Mouse (Mus musculus) thymus, adult 2 months (tissue): ENCODE results near the gene Nckap5. TPM values are rescaled to one million over a fixed set of nuclear protein-coding genes. Genes with fewer than 3 reads are reported as not detected.

Experiments used
- DNase-seq: peaks from one replicate; pipeline ENCODE4 v3.0.0; 2021
- H3K27ac ChIP-seq: fragments of 200-500 bp; 2 replicates; pipeline ENCODE4 v1.5.1; 2012; ENCODE audit warnings: low read length, control low read depth; ENCODE audit not compliant: control insufficient read depth, insufficient read depth
- H3K27me3 ChIP-seq: fragments of 200-500 bp; 2 replicates; pipeline ENCODE4 v1.6.1; 2012; ENCODE audit warnings: mild to moderate bottlenecking, low read length, moderate library complexity, mixed read lengths; ENCODE audit not compliant: control insufficient read depth, insufficient read depth
- H3K36me3 ChIP-seq: fragments of 200-500 bp; 2 replicates; pipeline ENCODE4 v1.6.1; 2012; ENCODE audit warnings: mild to moderate bottlenecking, low read length, moderate library complexity; ENCODE audit not compliant: control insufficient read depth, insufficient read depth
- H3K4me1 ChIP-seq: fragments of 200-500 bp; replicated peaks from 2 replicates; pipeline ENCODE4 v1.6.1; 2012; ENCODE audit warnings: low read length; ENCODE audit not compliant: control insufficient read depth, insufficient read depth
- H3K4me3 ChIP-seq: fragments of 200-500 bp; 2 replicates; pipeline ENCODE4 v1.5.1; 2012; ENCODE audit warnings: mild to moderate bottlenecking, low read length, control low read depth, moderate library complexity; ENCODE audit not compliant: control insufficient read depth, insufficient read depth
- CTCF ChIP-seq: fragments of 200-500 bp; IDR thresholded peaks from 2 replicates; pipeline ENCODE4 v1.5.1; 2012; ENCODE audit warnings: mild to moderate bottlenecking, control low read depth, low read length, moderate library complexity, borderline replicate concordance; ENCODE audit not compliant: control insufficient read depth, poor library complexity, insufficient read depth; ENCODE audit errors: extremely low read depth
- POLR2A ChIP-seq: fragments of 200-500 bp; IDR thresholded peaks from 2 replicates; pipeline ENCODE4 v1.6.1; 2012; ENCODE audit warnings: mild to moderate bottlenecking, low read length, control low read depth, moderate library complexity; ENCODE audit not compliant: control insufficient read depth, poor library complexity, insufficient read depth; ENCODE audit errors: extremely low read depth
- WGBS: fragments of 180-500 bp; shearing (Covaris S2); methylation state at CpG from one replicate; pipeline ENCODE4 v1.1.7; 2018; 5-methylcytosine and 5-hydroxymethylcytosine counted together
- polyA plus RNA-seq: library from polyadenylated mRNA; depleted of rRNA; stranded (reverse); fragments of >200 nt; gene quantifications from 2 replicates; pipeline ENCODE4 v1.2.3, GENCODE M21; 2012

Gene Nckap5
- polyA plus RNA-seq, 1 experiment: 0.50 TPM

GRCm38 (mm10) chr1:126547979-126548378 is 282.6 kb downstream of the Nckap5 start:
- Histone ChIP-seq H3K27me3 (no peaks in the 10 kb centered on the region), H3K27ac (no peak overlapping the region), H3K4me1 (no peaks in the 10 kb centered on the region), H3K4me3 (no peak overlapping the region), H3K36me3 (no peaks in the 10 kb centered on the region)
- no peak for DNase-seq
- TF ChIP-seq POLR2A: no peak
- TF ChIP-seq CTCF: no peak
- WGBS: 93% methylated on average over 7 of the region's 7 CpGs

- H3K4me3 ChIP-seq: no peak overlapping the region
- DNase-seq: no peak
- no peaks in the 10 kb centered on the region for H3K4me1 ChIP-seq
- H3K27me3 ChIP-seq: no peaks in the 10 kb centered on the region
- H3K27ac ChIP-seq: no peak overlapping the region
- TF ChIP-seq CTCF (no peak), POLR2A (no peak)
- no peaks in the 10 kb centered on the region for H3K36me3 ChIP-seq
- WGBS: 82% methylated on average over 4 of the region's 4 CpGs
Observed at GRCm38 (mm10) chr1:126544471-126544870, 286.1 kb downstream of the Nckap5 start.

GRCm38 (mm10) chr1:126537223-126537757 is 293.3 kb downstream of the Nckap5 start:
- no peak for TF ChIP-seq POLR2A
- TF ChIP-seq CTCF: no peak
- WGBS: 93% methylated on average over 6 of the region's 6 CpGs
- H3K27me3 ChIP-seq: no peaks in the 10 kb centered on the region

GRCm38 (mm10) chr1:126535527-126535926 is 295.1 kb downstream of the Nckap5 start:
- no peak for TF ChIP-seq CTCF
- no peak for TF ChIP-seq POLR2A
- H3K4me3 ChIP-seq: no peak overlapping the region
- 94% methylated on average over 1 of the region's 1 CpGs for WGBS
- no peaks in the 10 kb centered on the region for H3K36me3 ChIP-seq
- no peak for DNase-seq
- H3K27me3 ChIP-seq: no peaks in the 10 kb centered on the region
- H3K27ac ChIP-seq: no peak overlapping the region
- H3K4me1 ChIP-seq: no peaks in the 10 kb centered on the region

More at GRCm38 (mm10) chr1:126537223-126537757, 293.3 kb downstream of the Nckap5 start:
- Histone ChIP-seq H3K36me3 (no peaks in the 10 kb centered on the region), H3K27ac (no peak overlapping the region), H3K4me3 (no peak overlapping the region), H3K4me1 (no peaks in the 10 kb centered on the region)
- no peak for DNase-seq

- no peak for DNase-seq
- H3K4me1 ChIP-seq: no peaks in the 10 kb centered on the region
- H3K27ac ChIP-seq: no peak overlapping the region
- no peak overlapping the region for H3K4me3 ChIP-seq
- WGBS: 88% methylated on average over 2 of the region's 2 CpGs
- H3K36me3 ChIP-seq: no peaks in the 10 kb centered on the region
- TF ChIP-seq POLR2A (no peak), CTCF (no peak)
- H3K27me3 ChIP-seq: no peaks in the 10 kb centered on the region
Observed at GRCm38 (mm10) chr1:126534046-126534445, 296.6 kb downstream of the Nckap5 start.

- Histone ChIP-seq H3K27ac (no peak overlapping the region), H3K27me3 (no peaks in the 10 kb centered on the region), H3K4me1 (no peaks in the 10 kb centered on the region), H3K36me3 (no peaks in the 10 kb centered on the region), H3K4me3 (no peak overlapping the region)
- no peak for DNase-seq
- TF ChIP-seq CTCF (no peak), POLR2A (no peak)
- WGBS: 97% methylated on average over 7 of the region's 7 CpGs
Observed at GRCm38 (mm10) chr1:126528043-126528598, 302.5 kb downstream of the Nckap5 start.
